Comparison of ENCODE assay signal across 10 mouse cellular contexts in the genomic region with DNA sequence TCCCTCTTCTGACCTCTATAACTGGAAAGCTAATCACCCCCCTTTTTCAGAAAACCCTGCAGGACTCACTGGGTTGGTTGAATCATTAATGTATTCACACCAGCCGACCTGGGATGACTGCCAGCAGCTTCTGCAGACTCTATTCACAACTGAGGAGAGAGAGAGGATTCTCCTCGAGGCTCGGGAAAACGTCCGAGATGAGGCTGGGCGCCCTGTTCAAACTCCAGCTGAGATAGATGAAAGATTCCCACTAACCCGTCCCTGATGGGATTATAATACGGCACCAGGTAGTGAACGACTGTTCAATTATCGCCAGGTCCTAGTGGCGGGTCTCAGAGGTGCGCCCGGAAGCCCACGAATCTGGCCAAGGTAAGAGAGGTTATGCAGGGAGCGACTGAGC. TPM values are rescaled to one million over a fixed set of nuclear protein-coding genes. Genes with fewer than 3 reads are reported as not detected.
DNase-seq lines count a peak whose midpoint lies in the region; TF ChIP-seq lines count a peak whose summit lies in the region.
"Not testable (repeated sequence)": the region's sequence is repeated elsewhere in the genome, so short reads cannot be mapped to it uniquely, and the experiment has no call there.
"Had no signal": no experiment of that assay in that cellular context is flagged by ENCODE, and none has a peak within 500 bp of the region (broad histone marks: within the 10 kb centered on the region; RNA-seq: fewer than 3 reads in every experiment).

No protein-coding gene starts in this region.

- intact Hi-C loops in left cerebral cortex, postnatal 4 days (cut with DNase I) = not testable (repeated sequence)

- not testable (repeated sequence) for TF ChIP-seq CTCF in brain, embryonic 14.5 days (IDR thresholded peaks at IDR 0.05; ENCODE audit: borderline replicate concordance, extremely low read depth, insufficient read depth, insufficient read length); kidney, adult 2 months (conservative IDR thresholded peaks at IDR 0.05; ENCODE audit: insufficient read depth, insufficient read length, low read depth, low read length)

- 64% methylated on average over 15 of the region's 15 CpGs for WGBS in kidney, adult 2 months

- DNase-seq in brain, embryonic 14.5 days (ENCODE audit: low read depth) = peak; percentile 17
- DNase-seq in cerebellum, postnatal 10 days = peak; percentile 62 to 67
- peak; percentile 65 for DNase-seq in kidney, adult 11 months
- DNase-seq in kidney, adult 2 months = peak; percentile 76
- DNase-seq in kidney, adult 9 months = peak; percentile 75
- peak; percentile 61 to 70 for DNase-seq in kidney, postnatal 25 days
- DNase-seq in layer of hippocampus, adult 9-11 months = peak; percentile 24
- peak; percentile 59 for DNase-seq in left cerebral cortex, postnatal 4 days

- not testable (repeated sequence) for H3K36me3 ChIP-seq in kidney, adult 2 months (ENCODE audit: control insufficient read depth, insufficient read depth, low read length)

- not testable (repeated sequence) for H3K27me3 ChIP-seq in kidney, adult 2 months (replicated peaks; ENCODE audit: control insufficient read depth, insufficient read depth, low read length)

- H3K4me1 ChIP-seq in kidney, adult 2 months (ENCODE audit: control insufficient read depth, insufficient read depth, low read length) = not testable (repeated sequence)

- TF ChIP-seq POLR2A in brain, embryonic 14.5 days (IDR thresholded peaks at IDR 0.05; ENCODE audit: borderline replicate concordance, extremely low read depth, insufficient read depth, insufficient read length, poor library complexity, severe bottlenecking); kidney, adult 2 months (IDR thresholded peaks at IDR 0.05; ENCODE audit: low read depth, low read length): not testable (repeated sequence)

- not testable (repeated sequence) for H3K27ac ChIP-seq in kidney, adult 2 months (ENCODE audit: insufficient read depth, low read depth, low read length)

- H3K4me3 ChIP-seq in kidney, adult 2 months (ENCODE audit: insufficient read depth, low read depth, low read length) = not testable (repeated sequence)

RNA-seq across cellular contexts. Expression of a gene that starts 9.4 kb away (rescaled TPM):
- polyA plus RNA-seq in brain, embryonic 14.5 days (2012; rRNA removed) = 9.9 and 15.7 TPM in 2 replicates
- 1.3 and 1.5 TPM in 2 replicates for polyA plus RNA-seq in kidney, adult 2 months (2012; rRNA removed)
- 1 to 10 TPM; 4.8 to 6.0 TPM for total RNA-seq in left cerebral cortex, postnatal 4 days (2021)

RNA-seq across cellular contexts. Expression of a gene that starts 25.3 kb away (rescaled TPM):
- 50.0 and 66.4 TPM in 2 replicates for polyA plus RNA-seq in brain, embryonic 14.5 days (2012; rRNA removed)
- polyA plus RNA-seq in kidney, adult 2 months (2012; rRNA removed) = 41.2 and 52.0 TPM in 2 replicates
- total RNA-seq in left cerebral cortex, postnatal 4 days (2021) = 10 to 100 TPM; 30.5 to 33.6 TPM

RNA-seq across cellular contexts. Expression of a gene that starts 31.9 kb away (rescaled TPM):
- 88.9 and 145 TPM in 2 replicates for polyA plus RNA-seq in brain, embryonic 14.5 days (2012; rRNA removed)
- 145 and 183 TPM in 2 replicates for polyA plus RNA-seq in kidney, adult 2 months (2012; rRNA removed)
- total RNA-seq in left cerebral cortex, postnatal 4 days (2021) = 10 to 100 TPM; 78.8 TPM

RNA-seq across cellular contexts. Expression of a gene that starts 33.5 kb away (rescaled TPM):
- 120 and 136 TPM in 2 replicates for polyA plus RNA-seq in brain, embryonic 14.5 days (2012; rRNA removed)
- 14.8 and 16.8 TPM in 2 replicates for polyA plus RNA-seq in kidney, adult 2 months (2012; rRNA removed)
- 100 to 1,000 TPM; 350 to 366 TPM for total RNA-seq in left cerebral cortex, postnatal 4 days (2021)
- polyA plus RNA-seq: activated CD4-positive, CD25-positive, alpha-beta regulatory T cell, adult 4 months; CD4-positive, CD25-positive, alpha-beta regulatory T cell, adult 4 months had no signal

Comparison
In these comparisons a context has a peak if more than half of its experiments do, and no peak if none do; other contexts are left out.
1. DNase-seq: peak in every context shown above with its lines; median percentile 76 in kidney, adult 2 months; 75 in kidney, adult 9 months; 66 in kidney, postnatal 25 days; 65 in kidney, adult 11 months; 64 in cerebellum, postnatal 10 days; 59 in left cerebral cortex, postnatal 4 days; 24 in layer of hippocampus, adult 9-11 months; 17 in brain, embryonic 14.5 days.